Comparison of ENCODE assay signal across 17 mouse cellular contexts in the genomic region with DNA sequence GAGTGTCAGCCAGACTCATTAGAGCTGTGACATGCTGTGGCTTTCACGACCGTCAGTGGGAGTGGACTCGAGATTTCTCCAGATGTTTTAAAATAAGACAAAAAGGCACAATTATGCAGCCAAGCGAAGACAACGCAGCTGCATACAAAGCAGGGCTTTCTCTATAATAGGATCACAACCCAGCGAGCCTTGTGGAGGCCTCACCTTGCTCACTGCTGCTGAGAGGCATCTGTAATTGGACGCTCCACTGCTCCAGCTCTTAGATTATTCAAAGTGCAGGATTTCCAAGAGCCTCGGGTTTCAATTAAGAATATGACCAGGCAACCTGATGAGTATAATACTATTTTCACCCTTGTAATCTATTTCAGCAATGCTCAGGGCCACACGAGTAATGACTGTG. TPM values are rescaled to one million over a fixed set of nuclear protein-coding genes. Genes with fewer than 3 reads are reported as not detected.
DNase-seq lines count a peak whose midpoint lies in the region; ATAC-seq and TF ChIP-seq lines count a peak whose summit lies in the region.
"Had no signal": no experiment of that assay in that cellular context is flagged by ENCODE, and none has a peak within 500 bp of the region (broad histone marks: within the 10 kb centered on the region; RNA-seq: fewer than 3 reads in every experiment).

No protein-coding gene starts in this region.

- no peak overlapping the region for H3K9ac ChIP-seq in forebrain, embryonic 12.5 days
- H3K9ac ChIP-seq in forebrain, postnatal 0 days: no peak overlapping the region
- H3K9ac ChIP-seq in neural tube, embryonic 13.5 days: no peak overlapping the region
- no peak overlapping the region for H3K9ac ChIP-seq in midbrain, embryonic 14.5 days (replicated peaks; ENCODE audit: low read length)
- H3K9ac ChIP-seq: embryonic facial prominence, embryonic 13.5 days had no signal

- no peak for TF ChIP-seq CTCF in forebrain, postnatal 0 days (IDR thresholded peaks at IDR 0.05; ENCODE audit: low read depth)

- no peaks in the 10 kb centered on the region for H3K9me3 ChIP-seq in forebrain, embryonic 12.5 days
- H3K9me3 ChIP-seq in forebrain, postnatal 0 days (ENCODE audit: low read length): no peaks in the 10 kb centered on the region
- H3K9me3 ChIP-seq in neural tube, embryonic 13.5 days: no peaks in the 10 kb centered on the region
- H3K9me3 ChIP-seq in midbrain, embryonic 14.5 days (ENCODE audit: control insufficient read depth, low read length): no peaks in the 10 kb centered on the region
- H3K9me3 ChIP-seq: embryonic facial prominence, embryonic 13.5 days had no signal

- DNase-seq in forebrain, postnatal 0 days: no peak
- no peak for DNase-seq in neural tube, embryonic 10.5 days (ENCODE audit: extremely low spot score, low spot score)
- peak; percentile 38 for DNase-seq in midbrain, embryonic 14.5 days
- DNase-seq in adrenal gland, adult 18-20 months (ENCODE audit: low spot score in 2 of 2): no peak
- DNase-seq in cerebellum, adult 18-20 months: no peak
- DNase-seq in cerebellum, adult 11 months: no peak
- DNase-seq: cerebellum, adult 11-12 months; gastrocnemius, postnatal 10 days; heart, postnatal 10 days; right cerebral cortex, postnatal 25 days; thymus, postnatal 25 days had no signal

- 11% methylated on average over 9 of the region's 9 CpGs for WGBS in forebrain, embryonic 12.5 days
- 14% methylated on average over 9 of the region's 9 CpGs for WGBS in forebrain, postnatal 0 days
- WGBS in neural tube, embryonic 13.5 days: 37% methylated on average over 9 of the region's 9 CpGs
- 13% methylated on average over 9 of the region's 9 CpGs for WGBS in midbrain, embryonic 14.5 days

- no peaks in the 10 kb centered on the region for H3K27me3 ChIP-seq in forebrain, embryonic 12.5 days
- no peaks in the 10 kb centered on the region for H3K27me3 ChIP-seq in forebrain, postnatal 0 days (ENCODE audit: insufficient read depth, low read length)
- no peaks in the 10 kb centered on the region for H3K27me3 ChIP-seq in neural tube, embryonic 13.5 days
- H3K27me3 ChIP-seq in midbrain, embryonic 14.5 days (ENCODE audit: control insufficient read depth, insufficient read depth, low read length): no peaks in the 10 kb centered on the region
- H3K27me3 ChIP-seq: embryonic facial prominence, embryonic 13.5 days had no signal

- ATAC-seq in forebrain, embryonic 12.5 days (ENCODE audit: low FRiP score): no peak
- ATAC-seq in forebrain, postnatal 0 days: no peak
- no peak for ATAC-seq in neural tube, embryonic 13.5 days (ENCODE audit: low read depth)
- no peak for ATAC-seq in midbrain, embryonic 14.5 days (ENCODE audit: low FRiP score, low TSS enrichment)
- ATAC-seq: activated CD4-positive, CD25-positive, alpha-beta regulatory T cell, adult 4 months; intestine, embryonic 16.5 days had no signal

- H3K4me2 ChIP-seq in forebrain, embryonic 12.5 days: no peak overlapping the region
- H3K4me2 ChIP-seq in forebrain, postnatal 0 days (ENCODE audit: low read depth): no peak overlapping the region
- H3K4me2 ChIP-seq in neural tube, embryonic 13.5 days: no peak overlapping the region
- no peak overlapping the region for H3K4me2 ChIP-seq in midbrain, embryonic 14.5 days (ENCODE audit: low read length)
- H3K4me2 ChIP-seq: embryonic facial prominence, embryonic 13.5 days had no signal

- H3K36me3 ChIP-seq in forebrain, embryonic 12.5 days (replicated peaks): no peaks in the 10 kb centered on the region
- H3K36me3 ChIP-seq in forebrain, postnatal 0 days (ENCODE audit: insufficient read depth): no peaks in the 10 kb centered on the region
- no peaks in the 10 kb centered on the region for H3K36me3 ChIP-seq in neural tube, embryonic 13.5 days
- no peaks in the 10 kb centered on the region for H3K36me3 ChIP-seq in midbrain, embryonic 14.5 days (ENCODE audit: control insufficient read depth, insufficient read depth, low read length)
- H3K36me3 ChIP-seq: embryonic facial prominence, embryonic 13.5 days had no signal

- no peak overlapping the region for H3K4me3 ChIP-seq in forebrain, embryonic 12.5 days (replicated peaks)
- H3K4me3 ChIP-seq in forebrain, postnatal 0 days (ENCODE audit: low read depth, low read length): no peak overlapping the region
- no peak overlapping the region for H3K4me3 ChIP-seq in neural tube, embryonic 13.5 days
- H3K4me3 ChIP-seq in midbrain, embryonic 14.5 days (replicated peaks; ENCODE audit: low read depth, low read length): no peak overlapping the region
- H3K4me3 ChIP-seq: embryonic facial prominence, embryonic 13.5 days had no signal

- H3K27ac ChIP-seq in forebrain, embryonic 12.5 days: peak overlapping the region; percentile 19; the same call in 1 of the 2 replicates
- no peak overlapping the region for H3K27ac ChIP-seq in forebrain, postnatal 0 days (ENCODE audit: low read depth, low read length)
- H3K27ac ChIP-seq in neural tube, embryonic 13.5 days (replicated peaks): peak overlapping the region; percentile 49
- H3K27ac ChIP-seq in midbrain, embryonic 14.5 days (replicated peaks; ENCODE audit: low read depth, low read length): peak overlapping the region; percentile 63
- H3K27ac ChIP-seq: embryonic facial prominence, embryonic 13.5 days; macrophage had no signal

- peaks cover 11% of the 10 kb centered on the region for H3K4me1 ChIP-seq in forebrain, embryonic 12.5 days
- H3K4me1 ChIP-seq in forebrain, postnatal 0 days (ENCODE audit: insufficient read depth): no peaks in the 10 kb centered on the region
- peaks cover 14% of the 10 kb centered on the region for H3K4me1 ChIP-seq in neural tube, embryonic 13.5 days (replicated peaks)
- peaks cover 8% of the 10 kb centered on the region; the same call in 1 of the 2 replicates for H3K4me1 ChIP-seq in midbrain, embryonic 14.5 days (ENCODE audit: control insufficient read depth, insufficient read depth, low read length)

RNA-seq across cellular contexts. Expression of a gene that starts 15.6 kb away (rescaled TPM):
- 73.4 and 77.7 TPM in 2 replicates for polyA plus RNA-seq in forebrain, embryonic 12.5 days (2016; fragmentation: Nextera tagmentation; extraction: Ambion mirVana)
- total RNA-seq in forebrain, postnatal 0 days (2014; rRNA removed): 241 and 262 TPM in 2 replicates
- polyA plus RNA-seq in forebrain, postnatal 0 days (2015; fragmentation: Nextera tagmentation; extraction: Ambion mirVana): 99.1 and 110 TPM in 2 replicates
- polyA plus RNA-seq in neural tube, embryonic 13.5 days (2015; fragmentation: Nextera tagmentation; extraction: Ambion mirVana): 83.7 and 86.8 TPM in 2 replicates
- 102 and 136 TPM in 2 replicates for polyA plus RNA-seq in midbrain, embryonic 14.5 days (2014; fragmentation: Nextera tagmentation; extraction: Ambion mirVana)
- 10 to 100 TPM; 55.4 to 56.2 TPM for total RNA-seq in adrenal gland, adult 18-20 months (2021)
